ENCODE assay signal across 8 mouse cellular contexts in the genomic region with DNA sequence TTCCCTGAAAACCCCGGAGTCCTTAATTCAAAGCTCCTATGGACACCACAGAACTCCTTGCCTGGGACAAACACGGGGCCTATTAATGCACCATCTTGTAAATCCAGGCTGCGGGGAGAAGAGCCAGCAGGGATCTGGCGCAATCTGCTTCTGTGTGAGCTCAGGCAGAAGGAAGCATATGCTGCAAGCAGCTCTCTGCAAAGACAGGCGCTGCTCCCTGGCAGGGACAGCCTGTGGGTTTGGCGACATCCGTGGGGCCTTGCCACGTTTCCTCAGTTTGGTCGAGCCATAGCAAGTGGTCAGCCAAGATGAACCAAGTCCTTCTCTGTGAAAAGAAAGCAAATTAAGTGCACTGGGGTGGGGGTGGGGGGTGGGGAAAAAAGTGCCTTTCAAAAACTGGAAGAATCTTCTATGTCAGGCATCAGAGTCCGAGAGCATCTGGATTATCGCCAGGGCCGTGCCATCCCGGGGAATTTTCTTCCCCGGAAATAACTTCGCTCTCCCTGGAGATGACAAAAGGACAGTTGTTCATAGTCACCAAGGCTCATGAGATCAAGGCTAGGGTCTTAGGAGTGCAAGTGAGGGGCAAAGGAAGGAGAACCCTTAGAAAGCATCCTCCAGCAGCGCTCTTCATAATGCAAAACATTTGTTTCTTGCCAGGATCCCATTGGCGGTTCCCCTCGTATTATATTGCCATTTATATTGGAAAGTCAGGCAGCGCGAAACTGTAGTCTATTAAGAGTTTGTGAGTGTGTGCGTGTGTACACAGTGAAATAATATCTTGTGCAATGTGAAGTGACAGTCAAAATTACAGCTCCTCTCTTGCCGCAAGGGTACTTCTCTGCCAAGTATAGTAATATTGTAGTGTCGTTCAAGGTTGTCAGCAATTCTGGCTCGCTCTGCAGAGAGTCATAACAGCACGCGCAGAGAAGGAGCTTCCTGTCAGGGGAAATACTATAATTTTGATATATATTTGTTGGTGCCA.
DNase-seq lines count a peak whose midpoint lies in the region; ATAC-seq and TF ChIP-seq lines count a peak whose summit lies in the region.

No protein-coding gene starts in this region.

- H3K4me3 ChIP-seq in kidney, adult 2 months (ENCODE audit: insufficient read depth, low read depth, low read length), result no peak overlapping the region
- peak overlapping the region; percentile 63 for H3K4me3 ChIP-seq in gastrocnemius, adult 2 months
- H3K4me3 ChIP-seq in lung, embryonic 14.5 days (ENCODE audit: low read depth, low read length), result no peak overlapping the region

- 45% methylated on average over 26 of the region's 26 CpGs for WGBS in kidney, adult 2 months
- WGBS in lung, embryonic 14.5 days, result 50% methylated on average over 26 of the region's 26 CpGs

- TF ChIP-seq CTCF in kidney, adult 2 months (conservative IDR thresholded peaks at IDR 0.05; ENCODE audit: insufficient read depth, insufficient read length, low read depth, low read length), result no peak
- no peak for TF ChIP-seq CTCF in gastrocnemius, adult 2 months (IDR thresholded peaks at IDR 0.05)
- no peak for TF ChIP-seq CTCF in lung, embryonic 14.5 days (IDR thresholded peaks at IDR 0.05; ENCODE audit: low read depth)

- H3K9me3 ChIP-seq in lung, embryonic 14.5 days (ENCODE audit: low read depth, low read length), result peaks cover 6% of the 10 kb centered on the region; the same call in 1 of the 2 replicates

- no peak for TF ChIP-seq POLR2A in kidney, adult 2 months (IDR thresholded peaks at IDR 0.05; ENCODE audit: low read depth, low read length)

- H3K4me1 ChIP-seq in kidney, adult 2 months (ENCODE audit: control insufficient read depth, insufficient read depth, low read length), result no peaks in the 10 kb centered on the region
- no peaks in the 10 kb centered on the region for H3K4me1 ChIP-seq in lung, embryonic 14.5 days (ENCODE audit: insufficient read depth)

- H3K4me2 ChIP-seq in lung, embryonic 14.5 days, result no peak overlapping the region

- peak; percentile 19 for DNase-seq in kidney, adult 2 months
- DNase-seq in kidney, adult 9 months, result no peak
- peak; percentile 81 for DNase-seq in gastrocnemius, adult 2 months
- DNase-seq in layer of hippocampus, adult 11-12 months (ENCODE audit: low spot score), result peak; percentile 73
- DNase-seq in lung, embryonic 14.5 days, result peak; percentile 75
- peak; percentile 73 for DNase-seq in retina, embryonic 14.5 days (ENCODE audit: low spot score)
- no peak for DNase-seq in ovary, postnatal 10 days (ENCODE audit: low spot score)

- H3K27ac ChIP-seq in kidney, adult 2 months (ENCODE audit: insufficient read depth, low read depth, low read length), result no peak overlapping the region
- peak overlapping the region; percentile 68 for H3K27ac ChIP-seq in gastrocnemius, adult 2 months
- H3K27ac ChIP-seq in lung, embryonic 14.5 days (ENCODE audit: low read depth), result no peak overlapping the region

- no peaks in the 10 kb centered on the region for H3K27me3 ChIP-seq in kidney, adult 2 months (replicated peaks; ENCODE audit: control insufficient read depth, insufficient read depth, low read length)
- no peaks in the 10 kb centered on the region for H3K27me3 ChIP-seq in lung, embryonic 14.5 days (ENCODE audit: insufficient read depth, low read length)

- peak; percentile 62 for ATAC-seq in common myeloid progenitor, adult 5-6 weeks (replicated peaks; ENCODE audit: low read depth, poor library complexity, severe bottlenecking)
- ATAC-seq in lung, embryonic 14.5 days (ENCODE audit: insufficient read depth), result peak; percentile 47

- intact Hi-C loops in gastrocnemius, adult 2 months (cut with DNase I), result no loop called here

- no peak overlapping the region for H3K9ac ChIP-seq in lung, embryonic 14.5 days

- no peaks in the 10 kb centered on the region for H3K36me3 ChIP-seq in kidney, adult 2 months (ENCODE audit: control insufficient read depth, insufficient read depth, low read length)
- no peaks in the 10 kb centered on the region for H3K36me3 ChIP-seq in lung, embryonic 14.5 days (ENCODE audit: insufficient read depth)

Comparison
In these comparisons a context has a peak if more than half of its experiments do, and no peak if none do; other contexts are left out.
1. DNase-seq: peak in kidney, adult 2 months (single experiment), gastrocnemius, adult 2 months (single experiment), layer of hippocampus, adult 11-12 months (single experiment), lung, embryonic 14.5 days (single experiment) and retina, embryonic 14.5 days (single experiment); none in kidney, adult 9 months (single experiment) and ovary, postnatal 10 days (single experiment).